Mouse (Mus musculus): ENCODE results near the gene Mypop. TPM values are rescaled to one million over a fixed set of nuclear protein-coding genes. Genes with fewer than 3 reads are reported as not detected.

Gene Mypop
- polyA plus RNA-seq, 1 experiment, result 35.6 TPM

DNA sequence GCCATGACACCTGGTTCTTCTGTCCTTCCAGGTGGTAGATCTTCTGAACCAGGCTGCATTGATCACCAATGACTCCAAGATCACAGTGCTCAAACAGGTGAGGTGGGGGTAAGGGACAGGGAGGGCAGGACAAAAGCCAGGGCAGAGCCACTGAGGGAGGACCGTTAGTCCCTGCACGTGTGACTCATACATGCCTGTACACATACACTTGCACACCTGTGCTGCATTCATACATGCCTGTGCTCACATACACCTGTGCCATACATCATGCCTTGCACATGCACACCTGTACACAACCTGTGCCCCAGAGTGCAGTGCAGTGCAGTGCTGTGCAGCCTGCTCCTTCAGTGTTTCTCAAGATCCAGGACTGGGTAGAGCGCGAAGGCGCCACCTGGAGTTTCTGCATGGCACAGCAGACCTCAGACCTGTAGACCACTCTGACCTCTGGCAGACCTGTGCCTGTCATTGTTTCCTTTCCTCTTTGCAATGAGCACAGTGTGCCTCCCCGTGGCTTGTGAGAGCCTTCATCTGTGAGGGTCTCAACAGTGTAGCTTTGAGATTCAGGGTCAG lies 38.1 kb downstream of the Mypop start:
- TF ChIP-seq CTCF (IDR thresholded peaks at IDR 0.05; ENCODE audit: control insufficient read depth, insufficient read depth, insufficient replicate concordance, low read depth, low read length), result peak; percentile 57; the same call in 1 of the 2 replicates
- TF ChIP-seq POLR2A (IDR thresholded peaks at IDR 0.05; ENCODE audit: control insufficient read depth, low read depth, low read length), result no peak
- H3K36me3 ChIP-seq (ENCODE audit: control insufficient read depth, insufficient read depth, low read length), result no peaks in the 10 kb centered on the region; the same call in 1 of the 2 replicates

DNA sequence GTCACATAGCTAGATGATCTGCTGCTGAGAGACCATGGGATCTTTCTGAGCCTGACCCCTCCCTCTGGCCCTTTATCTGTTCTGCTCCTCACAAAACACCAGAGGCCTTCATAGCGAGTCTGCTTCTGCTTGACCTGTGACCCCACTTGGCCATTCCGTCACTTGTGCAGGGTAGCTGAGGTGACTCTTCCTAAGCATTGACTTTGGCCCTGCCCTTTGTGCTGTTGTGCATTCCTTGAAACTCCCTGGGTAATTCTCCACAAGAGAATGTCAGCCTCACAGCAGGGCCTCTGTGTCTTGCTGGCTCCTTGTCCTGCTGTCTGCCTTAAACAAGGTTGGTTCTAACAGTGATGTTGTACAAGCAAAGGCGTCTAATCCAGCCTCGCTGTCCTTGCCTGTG lies 40.6 kb downstream of the Mypop start:
- H3K27ac ChIP-seq (ENCODE audit: control insufficient read depth, insufficient read depth, low read depth, low read length), result no peak overlapping the region
- no peaks in the 10 kb centered on the region; the same call in 1 of the 2 replicates for H3K36me3 ChIP-seq (ENCODE audit: control insufficient read depth, insufficient read depth, low read length)
- no peak overlapping the region for H3K4me3 ChIP-seq (ENCODE audit: control insufficient read depth, low read depth, low read length)
- TF ChIP-seq POLR2A (IDR thresholded peaks at IDR 0.05; ENCODE audit: control insufficient read depth, low read depth, low read length) (no peak), CTCF (IDR thresholded peaks at IDR 0.05; ENCODE audit: control insufficient read depth, insufficient read depth, insufficient replicate concordance, low read depth, low read length) (no peak)
- no peaks in the 10 kb centered on the region for H3K27me3 ChIP-seq (ENCODE audit: control insufficient read depth, insufficient read depth, low read length)
- H3K4me1 ChIP-seq (ENCODE audit: control insufficient read depth, insufficient read depth, low read length), result no peaks in the 10 kb centered on the region

More for the DNA sequence above, 38.1 kb downstream of the Mypop start:
- no peaks in the 10 kb centered on the region for H3K27me3 ChIP-seq (ENCODE audit: control insufficient read depth, insufficient read depth, low read length)
- H3K27ac ChIP-seq (ENCODE audit: control insufficient read depth, insufficient read depth, low read depth, low read length), result no peak overlapping the region
- no peak overlapping the region for H3K4me3 ChIP-seq (ENCODE audit: control insufficient read depth, low read depth, low read length)
- peaks cover 5% of the 10 kb centered on the region for H3K4me1 ChIP-seq (ENCODE audit: control insufficient read depth, insufficient read depth, low read length)

DNA sequence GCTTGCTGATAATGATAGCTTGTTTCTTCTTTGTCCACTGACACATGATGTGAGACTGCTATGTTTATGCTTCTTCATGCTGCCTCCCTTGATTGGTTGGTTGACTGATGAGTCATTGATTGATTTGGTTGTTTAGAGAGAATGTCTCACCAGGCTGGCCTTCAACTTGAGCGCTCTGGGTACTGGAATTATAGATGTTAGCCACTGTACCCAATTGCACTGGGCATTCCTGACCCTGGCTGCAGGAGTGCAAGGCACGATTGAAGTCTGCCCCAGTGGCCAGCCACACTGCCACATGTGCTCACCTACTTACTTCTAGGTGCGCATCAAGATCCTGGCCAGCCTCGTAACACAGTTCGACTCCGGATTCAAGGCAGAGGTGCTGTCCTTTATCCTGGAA lies 53.6 kb downstream of the Mypop start:
- H3K36me3 ChIP-seq (ENCODE audit: control insufficient read depth, insufficient read depth, low read length), result no peaks in the 10 kb centered on the region; the same call in none of the 2 replicates
- no peak for TF ChIP-seq POLR2A (IDR thresholded peaks at IDR 0.05; ENCODE audit: control insufficient read depth, low read depth, low read length)
- TF ChIP-seq CTCF (IDR thresholded peaks at IDR 0.05; ENCODE audit: control insufficient read depth, insufficient read depth, insufficient replicate concordance, low read depth, low read length), result no peak
- H3K4me1 ChIP-seq (ENCODE audit: control insufficient read depth, insufficient read depth, low read length), result no peaks in the 10 kb centered on the region
- H3K27ac ChIP-seq (ENCODE audit: control insufficient read depth, insufficient read depth, low read depth, low read length), result no peak overlapping the region
- no peaks in the 10 kb centered on the region for H3K27me3 ChIP-seq (ENCODE audit: control insufficient read depth, insufficient read depth, low read length)
- no peak overlapping the region for H3K4me3 ChIP-seq (ENCODE audit: control insufficient read depth, low read depth, low read length)

DNA sequence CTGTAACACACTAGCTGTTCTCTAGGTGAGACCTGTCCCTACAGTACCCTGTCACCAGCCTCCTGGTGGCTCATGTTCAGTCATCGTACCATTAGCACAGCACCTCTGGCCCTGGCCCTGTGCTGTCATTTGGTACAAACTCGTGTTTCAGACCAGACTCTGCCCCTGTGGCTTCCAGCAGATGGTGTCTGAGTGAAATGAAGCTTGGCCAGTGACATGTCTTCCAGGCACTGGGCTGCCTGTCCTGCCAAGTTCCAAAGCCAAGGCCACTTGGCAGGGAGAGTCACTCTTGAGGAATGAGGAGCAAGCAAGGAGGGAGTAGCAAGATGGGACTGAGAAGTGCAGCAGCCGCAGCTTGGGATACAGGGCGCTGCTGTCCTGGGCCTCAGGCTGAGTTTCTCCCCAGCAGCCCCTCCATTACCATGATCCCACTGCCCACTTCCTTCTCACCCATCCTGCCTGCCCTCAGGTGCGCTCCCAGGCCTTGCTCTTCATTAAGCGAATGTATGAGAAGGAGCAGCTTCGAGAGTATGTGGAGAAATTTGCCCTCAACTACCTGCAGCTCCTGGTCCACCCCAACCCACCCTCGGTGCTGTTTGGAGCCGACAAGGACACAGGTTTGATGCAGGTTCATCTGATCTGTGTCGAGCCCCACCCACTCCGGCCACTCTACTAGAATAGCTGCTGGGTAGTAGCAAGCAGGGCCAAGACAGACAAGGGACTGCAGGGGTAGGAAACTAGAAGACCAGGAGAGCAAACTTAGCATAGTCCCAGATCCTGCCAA lies 55.4 kb downstream of the Mypop start:
- H3K27ac ChIP-seq (ENCODE audit: control insufficient read depth, insufficient read depth, low read depth, low read length), result peak overlapping the region; percentile 46; the same call in 1 of the 2 replicates
- no peak for TF ChIP-seq POLR2A (IDR thresholded peaks at IDR 0.05; ENCODE audit: control insufficient read depth, low read depth, low read length)
- no peak for TF ChIP-seq CTCF (IDR thresholded peaks at IDR 0.05; ENCODE audit: control insufficient read depth, insufficient read depth, insufficient replicate concordance, low read depth, low read length)

DNA sequence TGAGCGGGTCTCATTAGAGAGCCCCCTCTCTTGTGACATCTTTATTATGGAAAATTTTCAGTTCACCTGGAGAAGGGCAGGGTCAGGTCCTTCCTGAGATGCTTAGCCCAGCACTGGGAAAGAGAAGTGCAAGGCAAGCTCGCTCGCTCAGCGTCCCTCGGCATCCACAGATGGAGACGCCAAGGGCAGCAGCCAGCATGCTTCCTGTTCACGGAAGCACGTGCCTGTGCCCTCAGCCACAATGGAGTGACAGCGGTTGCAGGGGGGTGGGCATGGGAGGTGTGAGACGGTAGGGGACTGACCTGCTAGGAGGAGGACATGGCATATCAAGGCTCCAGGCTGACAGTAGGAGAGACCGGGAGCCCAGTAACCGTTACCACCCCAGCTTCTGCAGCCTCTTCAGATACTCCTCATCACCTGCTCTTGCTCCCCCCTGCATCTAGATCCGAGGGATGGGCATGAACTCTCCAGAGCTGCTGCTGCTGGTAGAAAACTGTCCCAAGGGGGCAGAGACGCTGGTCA lies 57.0 kb downstream of the Mypop start:
- Histone ChIP-seq H3K27me3 (ENCODE audit: control insufficient read depth, insufficient read depth, low read length) (no peaks in the 10 kb centered on the region), H3K36me3 (ENCODE audit: control insufficient read depth, insufficient read depth, low read length) (no peaks in the 10 kb centered on the region; the same call in 1 of the 2 replicates), H3K4me3 (ENCODE audit: control insufficient read depth, low read depth, low read length) (no peak overlapping the region), H3K4me1 (ENCODE audit: control insufficient read depth, insufficient read depth, low read length) (peaks cover under 1% of the 10 kb centered on the region; the same call in 1 of the 2 replicates), H3K27ac (ENCODE audit: control insufficient read depth, insufficient read depth, low read depth, low read length) (no peak overlapping the region)
- TF ChIP-seq CTCF (IDR thresholded peaks at IDR 0.05; ENCODE audit: control insufficient read depth, insufficient read depth, insufficient replicate concordance, low read depth, low read length) (no peak), POLR2A (IDR thresholded peaks at IDR 0.05; ENCODE audit: control insufficient read depth, low read depth, low read length) (no peak)

More for the DNA sequence above, 55.4 kb downstream of the Mypop start:
- Histone ChIP-seq H3K36me3 (ENCODE audit: control insufficient read depth, insufficient read depth, low read length) (no peaks in the 10 kb centered on the region; the same call in 1 of the 2 replicates), H3K4me1 (ENCODE audit: control insufficient read depth, insufficient read depth, low read length) (no peaks in the 10 kb centered on the region), H3K27me3 (ENCODE audit: control insufficient read depth, insufficient read depth, low read length) (no peaks in the 10 kb centered on the region), H3K4me3 (ENCODE audit: control insufficient read depth, low read depth, low read length) (no peak overlapping the region)

DNA sequence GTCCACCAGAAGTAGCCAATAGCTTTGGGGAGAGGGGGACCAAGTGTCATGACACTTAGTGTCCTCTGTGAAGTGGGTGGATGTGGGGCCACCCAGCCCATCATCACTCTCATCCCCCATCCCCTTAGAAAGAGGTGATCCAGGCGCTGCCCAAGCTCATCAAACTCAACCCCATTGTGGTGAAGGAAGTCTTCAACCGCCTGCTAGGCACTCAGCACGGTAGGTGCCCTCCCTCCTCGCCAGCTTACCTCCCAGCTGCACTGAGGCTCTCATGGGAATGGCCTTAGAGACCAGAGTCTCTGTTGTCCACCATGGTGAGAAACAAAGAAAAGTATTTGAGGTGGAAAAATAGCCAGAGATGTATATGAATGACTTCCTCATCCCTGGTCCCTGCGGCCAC lies 58.2 kb downstream of the Mypop start:
- H3K4me3 ChIP-seq (ENCODE audit: control insufficient read depth, low read depth, low read length), result no peak overlapping the region
- TF ChIP-seq POLR2A (IDR thresholded peaks at IDR 0.05; ENCODE audit: control insufficient read depth, low read depth, low read length) (no peak), CTCF (IDR thresholded peaks at IDR 0.05; ENCODE audit: control insufficient read depth, insufficient read depth, insufficient replicate concordance, low read depth, low read length) (no peak)
- H3K36me3 ChIP-seq (ENCODE audit: control insufficient read depth, insufficient read depth, low read length), result no peaks in the 10 kb centered on the region
- no peak overlapping the region for H3K27ac ChIP-seq (ENCODE audit: control insufficient read depth, insufficient read depth, low read depth, low read length)
- H3K4me1 ChIP-seq (ENCODE audit: control insufficient read depth, insufficient read depth, low read length), result peaks cover 10% of the 10 kb centered on the region
- no peaks in the 10 kb centered on the region for H3K27me3 ChIP-seq (ENCODE audit: control insufficient read depth, insufficient read depth, low read length)

DNA sequence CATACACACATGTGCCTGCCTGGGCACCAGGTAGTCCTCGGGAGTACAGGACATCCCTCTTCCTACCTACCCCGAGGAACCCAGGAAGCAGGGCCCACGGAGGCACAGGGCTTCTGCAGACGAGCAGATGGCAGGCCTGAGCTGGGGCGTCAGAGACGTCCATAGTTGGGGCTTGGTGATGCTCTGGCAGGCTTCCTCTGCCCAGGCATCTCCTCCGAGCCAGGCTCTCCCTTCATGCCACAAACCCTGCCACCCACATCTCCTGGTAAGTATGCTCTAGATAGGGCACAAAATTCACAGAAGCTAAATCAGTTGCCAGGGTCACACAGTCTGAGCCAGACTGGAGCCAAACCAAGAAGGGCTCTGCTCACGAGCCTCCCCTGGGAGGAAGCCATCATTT lies 59.1 kb downstream of the Mypop start:
- Histone ChIP-seq H3K4me1 (ENCODE audit: control insufficient read depth, insufficient read depth, low read length) (peaks cover 12% of the 10 kb centered on the region), H3K27me3 (ENCODE audit: control insufficient read depth, insufficient read depth, low read length) (no peaks in the 10 kb centered on the region), H3K36me3 (ENCODE audit: control insufficient read depth, insufficient read depth, low read length) (no peaks in the 10 kb centered on the region), H3K4me3 (ENCODE audit: control insufficient read depth, low read depth, low read length) (peak overlapping the region; percentile 32), H3K27ac (ENCODE audit: control insufficient read depth, insufficient read depth, low read depth, low read length) (no peak overlapping the region)
- TF ChIP-seq CTCF (IDR thresholded peaks at IDR 0.05; ENCODE audit: control insufficient read depth, insufficient read depth, insufficient replicate concordance, low read depth, low read length) (no peak), POLR2A (IDR thresholded peaks at IDR 0.05; ENCODE audit: control insufficient read depth, low read depth, low read length) (no peak)
